Mouse (Mus musculus) hindbrain, embryonic 11.5 days (tissue): Measurements from ENCODE around the gene Zbtb14. TPM values are rescaled to one million over a fixed set of nuclear protein-coding genes. Genes with fewer than 3 reads are reported as not detected.

Experiments used
- ATAC-seq: fragments of 200-750 bp; cut with Nextera tagmentation; 2 replicates; pipeline ENCODE4 v1.8.0; 2017; ENCODE audit warnings: mild to moderate bottlenecking, moderate TSS enrichment, moderate library complexity; ENCODE audit not compliant: low FRiP score
- DNase-seq: peaks from one replicate; pipeline ENCODE4 v3.0.0-alpha.2; 2015; ENCODE audit warnings: low spot score
- H3K27ac ChIP-seq: fragments of 300-500 bp; sonication (generic); 2 replicates; pipeline ENCODE4 v1.5.1; 2014; ENCODE audit warnings: mild to moderate bottlenecking, low read depth, low read length
- H3K27me3 ChIP-seq: fragments of 300-500 bp; sonication (generic); 2 replicates; pipeline ENCODE4 v1.6.1; 2014; ENCODE audit warnings: mild to moderate bottlenecking, low read length, moderate library complexity, mixed read lengths; ENCODE audit not compliant: control insufficient read depth, insufficient read depth
- H3K36me3 ChIP-seq: fragments of 300-500 bp; sonication (generic); 2 replicates; pipeline ENCODE4 v1.6.1; 2014; ENCODE audit warnings: mild to moderate bottlenecking, low read length, moderate library complexity, mixed read lengths; ENCODE audit not compliant: control insufficient read depth, insufficient read depth
- H3K4me1 ChIP-seq: fragments of 300-500 bp; sonication (generic); replicated peaks from 2 replicates; pipeline ENCODE4 v1.6.1; 2014; ENCODE audit warnings: low read length, mixed read lengths; ENCODE audit not compliant: control insufficient read depth, insufficient read depth
- H3K4me2 ChIP-seq: fragments of 300-500 bp; sonication (generic); replicated peaks from 2 replicates; pipeline ENCODE4 v1.6.1; 2014; ENCODE audit warnings: mild to moderate bottlenecking, low read depth, low read length
- H3K4me3 ChIP-seq: fragments of 300-500 bp; sonication (generic); 2 replicates; pipeline ENCODE4 v1.5.1; 2014; ENCODE audit warnings: low read depth, low read length
- H3K9ac ChIP-seq: fragments of 300-500 bp; sonication (generic); 2 replicates; pipeline ENCODE4 v1.6.1; 2014; ENCODE audit warnings: low read depth, low read length
- H3K9me3 ChIP-seq: fragments of 300-500 bp; sonication (generic); 2 replicates; pipeline ENCODE4 v1.6.1; 2016; ENCODE audit warnings: low read length; ENCODE audit not compliant: control insufficient read depth
- WGBS: fragments of 180-500 bp; shearing (Covaris S2); extraction: QIAGEN DNeasy Blood & Tissue Kit; methylation state at CpG from one replicate; pipeline ENCODE4 v1.1.7; 2014; 5-methylcytosine and 5-hydroxymethylcytosine counted together
- polyA plus RNA-seq: library from polyadenylated mRNA; unstranded; fragments of >200 nt; fragmentation: Nextera tagmentation; extraction: Ambion mirVana; gene quantifications from 2 replicates; pipeline ENCODE4 v1.2.1, GENCODE M21; 2014

The Zbtb14 gene
- polyA plus RNA-seq: 26.0 and 33.5 TPM in 2 replicates

- DNase-seq (peak; percentile 96), ATAC-seq (peak; percentile 90)
- peak within 1 kb of the TSS; percentile 72 for H3K4me2 ChIP-seq
- no peaks in the 10 kb centered on the region for H3K4me1 ChIP-seq
- peak within 1 kb of the TSS; percentile 83 for H3K4me3 ChIP-seq
- H3K36me3 ChIP-seq: no peaks in the 10 kb centered on the region
- WGBS: under 1% methylated on average over 29 of the region's 72 CpGs
- H3K9ac ChIP-seq: peak within 1 kb of the TSS; percentile 94
- H3K9me3 ChIP-seq: no peaks in the 10 kb centered on the region
- H3K27ac ChIP-seq: peak within 1 kb of the TSS; percentile 99
- no peaks in the 10 kb centered on the region for H3K27me3 ChIP-seq
These were observed at the start of gene Zbtb14 for GRCm38 (mm10) chr17:69382511-69383100. Gene Zbtb14, plus strand, starts transcription at chr17:69383050.

DNA sequence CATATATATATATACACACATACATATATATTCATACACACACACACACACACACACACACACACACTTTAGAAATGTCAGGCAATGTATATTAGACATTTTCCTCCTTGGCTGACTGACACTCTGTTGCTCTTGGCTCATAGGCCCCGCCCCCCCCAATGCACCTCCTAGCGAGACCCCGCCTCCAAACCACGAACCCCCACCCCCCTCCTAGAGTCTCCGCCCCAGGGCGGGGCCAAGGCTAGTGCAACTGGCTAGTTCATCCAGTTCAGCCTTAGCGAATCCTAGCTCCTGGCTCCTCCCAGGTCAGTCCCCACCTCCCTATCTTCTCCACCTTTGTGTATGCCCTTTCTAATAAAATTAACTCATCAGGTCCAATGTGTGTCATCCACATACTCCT is 36.8 kb upstream of the Zbtb14 start:
- no peaks in the 10 kb centered on the region for H3K27me3 ChIP-seq
- ATAC-seq (no peak), DNase-seq (no peak)
- H3K36me3 ChIP-seq: no peaks in the 10 kb centered on the region
- no peak overlapping the region for H3K4me3 ChIP-seq
- H3K4me1 ChIP-seq: no peaks in the 10 kb centered on the region
- WGBS: 91% methylated on average over 7 of the region's 7 CpGs
- H3K27ac ChIP-seq: no peak overlapping the region
- H3K4me2 ChIP-seq: no peak overlapping the region
- H3K9ac ChIP-seq: no peak overlapping the region
- H3K9me3 ChIP-seq: no peaks in the 10 kb centered on the region

DNA sequence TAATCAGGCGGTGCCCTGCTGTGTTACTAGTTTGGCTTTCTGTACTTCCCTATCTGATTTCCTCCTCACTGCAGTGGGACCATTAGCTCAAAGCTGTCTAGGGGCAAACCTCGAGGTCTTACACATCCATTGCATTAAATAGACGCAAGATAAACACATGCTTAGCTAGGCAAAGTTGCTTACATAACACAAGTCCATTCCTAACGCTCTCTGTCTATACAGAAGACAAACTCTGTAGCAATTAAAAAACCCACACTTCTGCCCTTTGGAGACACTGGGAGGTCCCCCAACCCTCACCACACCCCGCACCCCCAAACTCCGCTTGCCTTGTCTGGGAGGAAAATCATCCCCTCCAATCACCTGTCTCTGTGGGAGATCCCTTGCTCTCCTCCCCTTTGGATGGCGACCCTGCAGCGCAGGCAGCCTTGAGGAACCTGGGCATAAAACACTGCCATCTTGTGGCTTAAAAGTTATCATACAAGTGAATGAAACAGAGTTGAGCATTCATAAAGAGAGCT is 33.8 kb upstream of the Zbtb14 start:
- Histone ChIP-seq H3K4me1 (no peaks in the 10 kb centered on the region), H3K27me3 (no peaks in the 10 kb centered on the region), H3K9me3 (no peaks in the 10 kb centered on the region), H3K4me3 (no peak overlapping the region), H3K27ac (no peak overlapping the region), H3K4me2 (no peak overlapping the region), H3K36me3 (no peaks in the 10 kb centered on the region), H3K9ac (no peak overlapping the region)
- 27% methylated on average over 8 of the region's 8 CpGs for WGBS
- DNase-seq: peak; percentile 70
- ATAC-seq: peak; percentile 59; the same call in 1 of the 2 replicates

DNA sequence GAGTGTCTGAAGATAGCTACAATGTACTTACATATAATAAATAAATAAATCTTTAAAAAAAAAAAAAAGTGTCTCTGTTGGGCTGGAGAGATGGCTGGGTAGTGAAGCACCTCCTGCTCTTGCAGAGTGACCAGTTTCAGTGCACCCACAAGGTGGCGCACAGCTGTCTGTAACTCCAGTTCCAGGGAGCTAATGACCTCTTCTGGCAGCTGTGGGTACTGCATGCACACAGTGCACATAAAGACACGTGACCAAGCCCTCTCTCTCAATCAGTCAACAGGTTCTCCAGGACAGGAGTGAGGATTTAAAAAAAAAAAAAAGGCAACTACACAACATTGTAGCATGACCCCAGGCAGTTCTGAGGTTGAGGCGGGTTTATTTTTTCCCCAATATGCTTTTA is 17.8 kb upstream of the Zbtb14 start:
- Histone ChIP-seq H3K9me3 (no peaks in the 10 kb centered on the region), H3K36me3 (no peaks in the 10 kb centered on the region), H3K4me2 (no peak overlapping the region), H3K4me1 (no peaks in the 10 kb centered on the region), H3K9ac (no peak overlapping the region), H3K27me3 (no peaks in the 10 kb centered on the region), H3K4me3 (no peak overlapping the region), H3K27ac (no peak overlapping the region)
- DNase-seq: peak; percentile 52
- WGBS: 88% methylated on average over 3 of the region's 3 CpGs
- ATAC-seq: no peak

- 91% methylated on average over 8 of the region's 8 CpGs for WGBS
These were observed 2.0 kb upstream of the Zbtb14 start for GRCm38 (mm10) chr17:69380838-69381237.

GRCm38 (mm10) chr17:69383201-69383940 is 521 bp downstream of the Zbtb14 start:
- no peaks in the 10 kb centered on the region for H3K27me3 ChIP-seq
- no peaks in the 10 kb centered on the region for H3K9me3 ChIP-seq
- peak overlapping the region; percentile 94 for H3K9ac ChIP-seq
- no peaks in the 10 kb centered on the region for H3K36me3 ChIP-seq
- peak overlapping the region; percentile 83 for H3K4me3 ChIP-seq
- peak; percentile 82 for DNase-seq
- under 1% methylated on average over 71 of the region's 128 CpGs for WGBS
- no peaks in the 10 kb centered on the region for H3K4me1 ChIP-seq
- peak overlapping the region; percentile 72 for H3K4me2 ChIP-seq
- peak overlapping the region; percentile 99 for H3K27ac ChIP-seq
- peak; percentile 75 for ATAC-seq

More at GRCm38 (mm10) chr17:69380838-69381237, 2.0 kb upstream of the Zbtb14 start:
- Histone ChIP-seq H3K36me3 (no peaks in the 10 kb centered on the region), H3K27me3 (no peaks in the 10 kb centered on the region), H3K4me3 (no peak overlapping the region), H3K9me3 (no peaks in the 10 kb centered on the region), H3K27ac (no peak overlapping the region), H3K4me1 (no peaks in the 10 kb centered on the region), H3K4me2 (no peak overlapping the region), H3K9ac (no peak overlapping the region)
- ATAC-seq (no peak), DNase-seq (no peak)

DNA sequence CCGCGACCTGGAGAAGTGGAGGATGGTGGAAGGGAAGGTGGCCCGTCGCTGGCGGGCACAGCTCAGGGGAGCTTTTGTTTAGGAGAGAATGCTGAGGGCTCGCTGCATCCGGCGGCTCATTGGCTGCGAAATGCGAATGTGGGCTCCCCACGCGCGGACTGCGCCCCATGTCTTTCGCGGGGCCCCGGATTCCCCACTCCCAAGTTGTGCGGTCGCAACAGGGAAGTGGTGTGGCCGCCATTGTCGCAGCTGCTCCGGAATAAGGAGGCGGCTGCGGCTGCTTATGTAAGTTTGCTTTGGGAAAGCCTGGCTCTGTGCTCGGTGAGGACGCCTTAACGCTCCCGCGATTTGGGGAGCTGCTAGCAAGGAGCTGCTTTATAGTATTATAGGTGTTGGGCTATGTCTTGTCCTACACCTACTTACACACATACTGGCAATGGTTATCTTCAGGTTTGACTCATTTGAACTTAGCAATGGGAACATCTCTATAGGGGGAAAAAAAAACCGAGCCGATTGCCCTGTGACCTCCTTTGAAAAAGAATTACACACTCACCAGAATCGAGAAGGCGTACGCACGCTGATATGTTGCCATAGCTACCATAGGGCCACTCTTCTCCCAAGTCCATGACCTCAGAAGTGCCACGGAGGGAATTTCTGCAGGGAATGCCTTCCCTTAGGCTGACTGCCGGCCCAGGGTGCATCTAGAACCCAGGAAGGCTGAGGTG is 1.3 kb downstream of the Zbtb14 start:
- Histone ChIP-seq H3K9ac (peak overlapping the region; percentile 94), H3K4me3 (peak overlapping the region; percentile 83), H3K4me1 (no peaks in the 10 kb centered on the region), H3K27ac (peak overlapping the region; percentile 99), H3K36me3 (no peaks in the 10 kb centered on the region), H3K9me3 (no peaks in the 10 kb centered on the region), H3K27me3 (no peaks in the 10 kb centered on the region), H3K4me2 (peak overlapping the region; percentile 72)
- WGBS: 0% methylated on average over 37 of the region's 37 CpGs
- ATAC-seq: peak; percentile 11
- peak; percentile 69 for DNase-seq

GRCm38 (mm10) chr17:69396147-69397033 is 13.5 kb downstream of the Zbtb14 start:
- no peaks in the 10 kb centered on the region for H3K36me3 ChIP-seq
- ATAC-seq (no peak), DNase-seq (no peak)
- 47% methylated on average over 16 of the region's 16 CpGs for WGBS
- no peak overlapping the region for H3K9ac ChIP-seq
- H3K27ac ChIP-seq: no peak overlapping the region
- H3K4me1 ChIP-seq: no peaks in the 10 kb centered on the region; the same call in 1 of the 2 replicates
- no peak overlapping the region for H3K4me3 ChIP-seq
- no peaks in the 10 kb centered on the region for H3K9me3 ChIP-seq
- no peaks in the 10 kb centered on the region for H3K27me3 ChIP-seq
- no peak overlapping the region for H3K4me2 ChIP-seq
